Mouse (Mus musculus) erythroblast, embryonic 14.5 days (primary cell): ENCODE data around the gene Tmem63b.

ENCODE experiments used
- GATA1 ChIP-seq: IDR thresholded peaks from 2 replicates; pipeline ENCODE4 v1.6.1; 2012; ENCODE audit warnings: low read length, inconsistent platforms, mixed read lengths
- TAL1 ChIP-seq: IDR thresholded peaks from 3 replicates; pipeline ENCODE4 v1.6.1; 2012; ENCODE audit warnings: low read length, inconsistent platforms, mixed read lengths

DNA sequence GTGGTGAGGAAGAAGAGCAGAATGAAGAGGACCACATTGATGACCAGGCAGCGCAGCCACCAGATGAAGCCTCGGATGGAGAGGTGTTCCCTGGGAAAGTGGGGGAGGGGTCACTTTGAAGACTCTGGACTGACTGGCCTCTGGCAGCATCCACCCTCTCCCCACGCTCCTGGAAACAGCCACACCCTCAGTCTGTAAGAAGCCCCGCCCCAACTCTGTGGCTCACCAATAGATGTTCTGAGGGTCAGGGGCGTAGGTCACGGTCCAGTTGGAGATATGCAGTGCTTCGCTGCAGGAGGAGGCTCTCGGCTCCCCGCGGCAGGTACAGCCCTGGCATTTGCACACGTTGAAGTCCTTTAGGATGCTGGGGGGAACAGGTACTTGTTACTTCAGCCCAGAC is 20.6 kb downstream of the Tmem63b start:
- no peak for TF ChIP-seq TAL1
- TF ChIP-seq GATA1: no peak
